Mouse (Mus musculus) olfactory bulb, adult 2 months (tissue): ENCODE data around the gene Gper1.

Source experiments
- CTCF ChIP-seq: fragments of 200-500 bp; IDR thresholded peaks from 2 replicates; pipeline ENCODE4 v1.5.1; 2012; ENCODE audit warnings: low read depth, mild to moderate bottlenecking, low read length, moderate library complexity; ENCODE audit not compliant: insufficient read depth
- POLR2A ChIP-seq: fragments of 200-500 bp; IDR thresholded peaks from 2 replicates; pipeline ENCODE4 v1.6.1; 2012; ENCODE audit warnings: mild to moderate bottlenecking, low read depth, low read length, moderate library complexity; ENCODE audit not compliant: insufficient read depth

- TF ChIP-seq POLR2A, result no peak
- TF ChIP-seq CTCF, result no peak
These were observed 24.2 kb upstream of the Gper1 start for GRCm38 (mm10) chr5:139398786-139399185.
